Mouse (Mus musculus) small intestine, adult 2 months (tissue): Measurements from ENCODE around the gene Terb1.

Experiments
- CTCF ChIP-seq: fragments of 200-500 bp; IDR thresholded peaks from 2 replicates; pipeline ENCODE4 v1.5.1; 2012; ENCODE audit warnings: low read depth, mild to moderate bottlenecking, control low read depth, inconsistent platforms, low read length, moderate library complexity, mixed read lengths; ENCODE audit not compliant: insufficient replicate concordance, insufficient read length; ENCODE audit errors: extremely low read depth
- POLR2A ChIP-seq: fragments of 200-500 bp; IDR thresholded peaks from 2 replicates; pipeline ENCODE4 v1.6.1; 2012; ENCODE audit warnings: low read depth, mild to moderate bottlenecking, control low read depth, inconsistent platforms, low read length, moderate library complexity

GRCm38 (mm10) chr8:104403596-104403995 lies 106.1 kb downstream of the Terb1 start:
- peak; percentile 79; the same call in 1 of the 2 replicates for TF ChIP-seq CTCF
- TF ChIP-seq POLR2A: no peak
